Mouse (Mus musculus) limb, embryonic 14.5 days (tissue): Measurements from ENCODE around the gene Pde6b. TPM values are rescaled to one million over a fixed set of nuclear protein-coding genes. Genes with fewer than 3 reads are reported as not detected.

ENCODE experiments used
- ATAC-seq: fragments of 200-750 bp; cut with Nextera tagmentation; 2 replicates; pipeline ENCODE4 v1.8.0; 2017; ENCODE audit warnings: low read depth, moderate number of reproducible peaks, moderate TSS enrichment; ENCODE audit not compliant: low FRiP score
- DNase-seq: peaks from one replicate; pipeline ENCODE4 v3.0.0-alpha.2; 2015; ENCODE audit warnings: low spot score
- H3K27ac ChIP-seq: fragments of 300-500 bp; sonication (generic); replicated peaks from 2 replicates; pipeline ENCODE4 v1.5.1; 2014; ENCODE audit warnings: low read depth, mild to moderate bottlenecking, low read length, moderate library complexity, mixed read lengths
- H3K27me3 ChIP-seq: fragments of 300-500 bp; sonication (generic); 2 replicates; pipeline ENCODE4 v1.6.1; 2014; ENCODE audit warnings: low read length, mixed read lengths; ENCODE audit not compliant: control insufficient read depth, insufficient read depth
- H3K36me3 ChIP-seq: fragments of 300-500 bp; sonication (generic); 2 replicates; pipeline ENCODE4 v1.6.1; 2014; ENCODE audit warnings: mild to moderate bottlenecking, low read length, moderate library complexity, mixed read lengths; ENCODE audit not compliant: control insufficient read depth, insufficient read depth
- H3K4me1 ChIP-seq: fragments of 300-500 bp; sonication (generic); 2 replicates; pipeline ENCODE4 v1.6.1; 2014; ENCODE audit warnings: antibody characterized with exemption, low read length, mixed read lengths; ENCODE audit not compliant: control insufficient read depth, insufficient read depth
- H3K4me2 ChIP-seq: fragments of 300-500 bp; sonication (generic); replicated peaks from 2 replicates; pipeline ENCODE4 v1.6.1; 2014; ENCODE audit warnings: low read depth, mild to moderate bottlenecking, low read length, moderate library complexity; ENCODE audit not compliant: severe bottlenecking
- H3K4me3 ChIP-seq: fragments of 300-500 bp; sonication (generic); replicated peaks from 2 replicates; pipeline ENCODE4 v1.5.1; 2014; ENCODE audit warnings: low read length
- H3K9ac ChIP-seq: fragments of 300-500 bp; sonication (generic); 2 replicates; pipeline ENCODE4 v1.6.1; 2014; ENCODE audit warnings: mild to moderate bottlenecking, low read depth, low read length, moderate library complexity; ENCODE audit not compliant: severe bottlenecking
- H3K9me3 ChIP-seq: fragments of 300-500 bp; sonication (generic); 2 replicates; pipeline ENCODE4 v1.6.1; 2016; ENCODE audit warnings: low read length; ENCODE audit not compliant: control insufficient read depth
- POLR2A ChIP-seq: fragments of 200-500 bp; IDR thresholded peaks from 2 replicates; pipeline ENCODE4 v1.8.0; 2012; ENCODE audit warnings: inconsistent platforms, mild to moderate bottlenecking, moderate library complexity, borderline replicate concordance; ENCODE audit not compliant: insufficient read depth, insufficient read length; ENCODE audit errors: extremely low read depth
- WGBS: fragments of 180-500 bp; shearing (Covaris S2); extraction: QIAGEN DNeasy Blood & Tissue Kit; methylation state at CpG from one replicate; pipeline ENCODE4 v1.1.7; 2014; 5-methylcytosine and 5-hydroxymethylcytosine counted together
- polyA plus RNA-seq, 2 experiments: library from polyadenylated mRNA; depleted of rRNA in 1 of 2; stranded (reverse) in 1 of 2; unstranded in 1 of 2; fragments of >200 nt; fragmentation: Nextera tagmentation in 1 of 2; extraction: Ambion mirVana in 1 of 2; gene quantifications; 2 replicates each; pipeline versions ENCODE4 v1.2.1 to v1.2.3; 2012 to 2014

Pde6b gene
- polyA plus RNA-seq, 2 experiments, result not detected

- no peaks in the 10 kb centered on the region for H3K36me3 ChIP-seq
- no peak for ATAC-seq
- no peaks in the 10 kb centered on the region for H3K4me1 ChIP-seq
- no peak for TF ChIP-seq POLR2A
- no peaks in the 10 kb centered on the region for H3K27me3 ChIP-seq
- H3K27ac ChIP-seq, result no peak overlapping the region
- H3K9ac ChIP-seq, result no peak overlapping the region
- no peaks in the 10 kb centered on the region for H3K9me3 ChIP-seq
- H3K4me2 ChIP-seq, result no peak overlapping the region
- DNase-seq, result no peak
- 77% methylated on average over 3 of the region's 3 CpGs for WGBS
- no peak overlapping the region for H3K4me3 ChIP-seq
These were observed 1.6 kb downstream of the Pde6b start for GRCm38 (mm10) chr5:108389744-108390143.

- no peaks in the 10 kb centered on the region for H3K27me3 ChIP-seq
- no peak overlapping the region for H3K27ac ChIP-seq
- no peak overlapping the region for H3K9ac ChIP-seq
- DNase-seq, result no peak
- H3K36me3 ChIP-seq, result no peaks in the 10 kb centered on the region
- no peak for TF ChIP-seq POLR2A
- no peak overlapping the region for H3K4me3 ChIP-seq
- H3K4me1 ChIP-seq, result no peaks in the 10 kb centered on the region
- H3K4me2 ChIP-seq, result no peak overlapping the region
- no peaks in the 10 kb centered on the region for H3K9me3 ChIP-seq
- ATAC-seq, result no peak
- 74% methylated on average over 4 of the region's 4 CpGs for WGBS
These were observed 15.3 kb downstream of the Pde6b start for GRCm38 (mm10) chr5:108403453-108403852.

- no peak for TF ChIP-seq POLR2A
- no peak for ATAC-seq
- 88% methylated on average over 1 of the region's 1 CpGs for WGBS
These were observed 17.3 kb downstream of the Pde6b start for GRCm38 (mm10) chr5:108405460-108405859.

GRCm38 (mm10) chr5:108406977-108407376 lies 18.8 kb downstream of the Pde6b start:
- H3K4me2 ChIP-seq, result no peak overlapping the region
- no peaks in the 10 kb centered on the region for H3K36me3 ChIP-seq
- TF ChIP-seq POLR2A, result no peak
- H3K27ac ChIP-seq, result no peak overlapping the region
- no peak overlapping the region for H3K9ac ChIP-seq
- no peak for DNase-seq
- ATAC-seq, result no peak
- H3K9me3 ChIP-seq, result no peaks in the 10 kb centered on the region
- no peaks in the 10 kb centered on the region for H3K27me3 ChIP-seq
- no peaks in the 10 kb centered on the region for H3K4me1 ChIP-seq
- H3K4me3 ChIP-seq, result no peak overlapping the region
- 77% methylated on average over 2 of the region's 2 CpGs for WGBS

More at GRCm38 (mm10) chr5:108405460-108405859, 17.3 kb downstream of the Pde6b start:
- no peak overlapping the region for H3K27ac ChIP-seq
- H3K4me2 ChIP-seq, result no peak overlapping the region
- H3K9ac ChIP-seq, result no peak overlapping the region
- DNase-seq, result no peak
- no peaks in the 10 kb centered on the region for H3K4me1 ChIP-seq
- H3K36me3 ChIP-seq, result no peaks in the 10 kb centered on the region
- H3K9me3 ChIP-seq, result no peaks in the 10 kb centered on the region
- no peaks in the 10 kb centered on the region for H3K27me3 ChIP-seq
- no peak overlapping the region for H3K4me3 ChIP-seq

- Histone ChIP-seq H3K4me3 (no peak overlapping the region), H3K9ac (no peak overlapping the region), H3K27ac (no peak overlapping the region), H3K4me2 (no peak overlapping the region), H3K4me1 (no peaks in the 10 kb centered on the region), H3K27me3 (no peaks in the 10 kb centered on the region), H3K36me3 (no peaks in the 10 kb centered on the region), H3K9me3 (no peaks in the 10 kb centered on the region)
- 78% methylated on average over 2 of the region's 2 CpGs for WGBS
- DNase-seq, result no peak
- no peak for ATAC-seq
- TF ChIP-seq POLR2A, result no peak
These were observed 26.5 kb downstream of the Pde6b start for GRCm38 (mm10) chr5:108414711-108415110.

GRCm38 (mm10) chr5:108422741-108423140 lies 34.5 kb downstream of the Pde6b start:
- no peak overlapping the region for H3K27ac ChIP-seq
- H3K36me3 ChIP-seq, result no peaks in the 10 kb centered on the region
- H3K27me3 ChIP-seq, result no peaks in the 10 kb centered on the region
- 67% methylated on average over 3 of the region's 3 CpGs for WGBS
- H3K9ac ChIP-seq, result no peak overlapping the region
- H3K4me3 ChIP-seq, result no peak overlapping the region
- no peak overlapping the region for H3K4me2 ChIP-seq
- ATAC-seq (no peak), DNase-seq (no peak)
- H3K4me1 ChIP-seq, result no peaks in the 10 kb centered on the region
- H3K9me3 ChIP-seq, result no peaks in the 10 kb centered on the region
- no peak for TF ChIP-seq POLR2A
